Mouse (Mus musculus) cerebellum, postnatal 10 days (tissue): ENCODE measurements around the gene Ins2.
A peak's percentile ranks its signal among the peaks of the same experiment; 100 is the strongest.

Source experiments
- DNase-seq, 2 experiments: peaks; one replicate each; pipeline ENCODE4 v3.0.0; 2021; ENCODE audit warnings: mixed read lengths in 2 of 2

Ins2 gene

GRCm38 (mm10) chr7:142663931-142664421, 79.2 kb downstream of the Ins2 start:
- peak; percentile 40 to 54 for DNase-seq

DNA sequence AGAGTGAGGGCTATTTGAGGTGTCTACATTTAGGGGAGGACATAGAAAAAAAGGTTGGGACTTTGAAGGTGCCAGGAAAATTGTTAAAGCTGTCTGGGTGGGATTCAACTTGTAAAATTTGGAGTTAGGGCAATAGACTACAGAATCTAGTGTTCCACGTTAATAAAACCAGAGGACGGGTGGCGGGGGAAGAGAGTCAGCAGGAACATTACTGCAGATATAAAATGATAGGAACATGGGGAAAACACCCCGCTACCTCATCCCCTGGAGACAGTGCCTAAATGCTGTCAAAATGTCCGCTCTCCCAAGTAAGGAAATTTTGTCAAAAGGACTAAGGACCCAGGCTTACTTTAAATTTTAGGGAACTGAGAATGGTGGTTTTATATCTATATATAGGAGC, 80.0 kb downstream of the Ins2 start:
- DNase-seq = peak in 1 of 2 experiments; percentile 34

- DNase-seq = peak in 1 of 2 experiments; percentile 15
These were observed 81.4 kb downstream of the Ins2 start for GRCm38 (mm10) chr7:142661811-142662210.

DNA sequence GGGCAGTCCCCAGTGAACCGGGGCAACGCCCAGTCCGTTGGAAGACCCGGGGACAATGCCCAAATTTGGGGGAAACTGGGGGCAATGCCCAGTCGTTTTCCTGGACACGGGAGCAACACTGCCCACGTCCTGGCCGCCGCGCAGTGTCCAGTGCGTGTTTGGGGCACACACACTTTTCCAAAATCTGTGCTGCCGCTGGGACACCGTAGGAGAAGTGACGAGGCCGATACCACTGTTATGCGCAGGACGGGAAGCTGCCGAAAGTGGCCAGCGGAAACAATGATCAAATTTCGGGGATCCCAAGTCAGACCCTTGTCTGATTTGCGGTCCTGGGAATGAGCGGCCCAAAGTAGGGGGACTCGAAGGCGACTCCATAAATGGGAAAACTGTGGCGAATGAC, 82.1 kb downstream of the Ins2 start:
- DNase-seq = peak; percentile 16 to 38

- DNase-seq = peak in 1 of 2 experiments; percentile 39
These were observed 82.6 kb downstream of the Ins2 start for GRCm38 (mm10) chr7:142660651-142660945.

GRCm38 (mm10) chr7:142659767-142660650, 83.2 kb downstream of the Ins2 start:
- DNase-seq = peak in 1 of 2 experiments; percentile 52

- peak; percentile 36 to 39 for DNase-seq
These were observed 84.0 kb downstream of the Ins2 start for GRCm38 (mm10) chr7:142659181-142659681.

GRCm38 (mm10) chr7:142658681-142659180, 84.5 kb downstream of the Ins2 start:
- peak; percentile 25 to 35 for DNase-seq

DNA sequence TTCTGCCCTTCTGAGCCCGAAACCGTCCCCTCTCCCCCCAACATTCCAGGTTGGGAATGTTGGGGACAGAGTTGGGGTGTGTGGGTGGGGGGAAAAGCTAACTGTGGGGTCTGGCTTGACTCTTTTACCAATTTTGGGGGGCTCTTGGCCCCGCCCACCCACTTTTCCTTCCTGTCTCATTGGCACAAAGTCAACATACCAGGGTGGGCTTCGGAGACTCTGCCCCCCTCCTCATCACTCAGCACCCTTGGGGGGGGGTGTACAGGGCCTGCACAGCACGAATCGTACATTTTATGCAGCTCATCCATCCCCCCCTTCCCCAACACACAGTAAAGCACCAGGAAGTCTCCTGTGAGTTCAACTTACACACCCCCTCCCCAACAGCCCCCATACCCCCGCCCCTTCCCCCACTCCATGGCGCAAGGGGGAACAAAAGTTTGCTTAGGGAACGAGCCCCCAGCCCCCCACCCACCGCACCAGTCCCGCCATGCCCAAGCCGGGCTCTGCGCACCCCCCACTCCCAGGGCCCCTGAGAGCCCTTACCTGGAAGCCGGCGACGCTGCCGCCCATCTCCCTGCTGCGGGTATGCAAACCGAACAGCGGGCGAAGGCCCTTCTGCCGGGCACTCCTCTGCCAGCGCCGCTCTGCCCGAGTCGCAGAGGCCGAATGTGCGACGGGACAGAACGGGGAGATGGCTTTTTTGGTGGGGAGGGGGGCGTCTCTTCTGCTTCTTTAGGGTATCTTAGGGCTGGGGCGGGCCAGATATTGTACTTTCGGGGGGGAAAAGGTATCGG, 85.2 kb downstream of the Ins2 start:
- DNase-seq = peak; percentile 29 to 32

DNA sequence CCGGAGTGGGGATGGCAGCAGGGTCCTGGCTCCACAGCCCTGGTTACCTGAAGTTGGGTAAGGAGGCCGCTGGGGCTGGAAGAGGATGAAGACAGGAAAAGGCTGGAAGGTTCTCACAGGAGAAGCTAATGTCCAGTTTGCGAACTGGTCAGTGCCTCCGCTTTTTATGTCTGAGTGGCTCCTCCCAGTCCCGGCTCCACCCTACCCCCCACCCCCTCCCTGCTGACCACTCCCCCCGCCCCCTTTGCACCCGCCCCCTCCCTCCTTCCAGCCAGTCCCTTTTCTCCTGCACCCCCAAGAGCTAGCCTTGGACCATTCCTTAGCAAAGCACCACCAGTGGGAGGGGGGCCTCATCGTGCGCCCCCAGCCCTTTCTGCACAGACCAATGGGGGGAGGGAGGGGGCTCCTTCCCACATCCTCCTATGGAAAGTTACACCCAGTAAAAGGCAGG, 85.8 kb downstream of the Ins2 start:
- no peak for DNase-seq

DNA sequence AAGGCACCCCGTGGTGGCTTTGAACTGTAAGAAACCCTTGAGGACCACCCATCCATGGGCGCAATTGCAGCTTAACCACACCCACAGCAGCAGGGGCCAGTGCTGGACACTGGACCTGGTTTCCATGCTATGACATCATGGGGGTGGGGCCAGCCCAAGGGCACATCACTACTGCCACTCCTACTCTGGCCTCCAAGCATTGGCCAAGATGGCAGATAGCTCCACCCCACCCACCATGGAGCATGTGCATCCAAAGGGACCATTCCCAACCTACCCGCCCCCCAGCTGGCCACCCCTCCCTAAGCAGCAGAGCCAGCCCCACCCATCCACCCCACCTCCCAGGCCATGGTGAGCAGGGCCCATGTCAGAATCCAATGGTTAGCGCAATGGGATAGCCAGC, 87.1 kb downstream of the Ins2 start:
- DNase-seq = peak in 1 of 2 experiments; percentile 21

GRCm38 (mm10) chr7:142655633-142656032, 87.5 kb downstream of the Ins2 start:
- no peak for DNase-seq

GRCm38 (mm10) chr7:142653726-142654125, 89.5 kb downstream of the Ins2 start:
- DNase-seq = peak in 1 of 2 experiments; percentile 15

GRCm38 (mm10) chr7:142646676-142647075, 96.5 kb downstream of the Ins2 start:
- peak in 1 of 2 experiments; percentile 26 for DNase-seq

- peak in 1 of 2 experiments; percentile 20 for DNase-seq
These were observed 98.1 kb downstream of the Ins2 start for GRCm38 (mm10) chr7:142645045-142645444.

DNA sequence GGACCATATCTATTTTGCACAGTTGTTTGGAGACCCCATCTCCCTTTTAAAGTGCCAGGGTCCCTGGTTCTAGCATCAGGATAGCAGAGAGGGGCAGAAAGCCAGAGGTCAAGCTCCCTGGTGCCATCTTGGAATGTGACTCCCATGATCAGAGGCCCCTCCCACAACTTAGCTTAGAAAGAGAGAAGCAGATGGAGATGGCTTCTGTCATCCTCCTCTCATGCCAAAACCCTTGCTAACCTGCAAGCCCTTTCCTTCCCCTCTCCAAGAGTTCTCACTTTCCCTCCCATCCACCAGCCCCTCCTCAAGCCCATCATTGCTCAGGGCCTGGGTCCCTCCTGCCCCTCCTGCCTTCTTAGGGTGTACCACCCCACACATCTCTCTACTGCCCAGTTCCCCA, 107.0 kb downstream of the Ins2 start:
- DNase-seq = peak; percentile 54 to 65

GRCm38 (mm10) chr7:142630691-142631090, 112.5 kb downstream of the Ins2 start:
- DNase-seq = peak; percentile 85 to 90

DNA sequence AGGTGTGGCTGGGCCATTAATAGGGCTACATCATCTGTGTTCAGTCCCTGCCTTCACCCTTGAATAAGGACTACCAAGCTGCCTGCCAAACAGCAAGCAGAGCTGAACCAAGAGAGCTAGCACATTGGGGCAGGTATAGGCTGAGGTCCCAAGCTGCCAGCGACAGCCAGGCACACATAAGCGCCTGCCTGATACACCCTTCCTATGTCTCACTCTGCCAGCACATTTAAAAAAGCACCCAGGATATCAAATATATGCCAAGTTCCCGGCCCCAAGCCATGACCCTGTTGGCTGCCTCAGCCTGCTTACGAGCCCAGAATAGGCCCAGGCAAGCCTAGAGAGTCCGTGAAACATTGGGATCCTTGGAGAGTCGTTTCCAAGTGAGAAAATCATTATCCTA, 113.4 kb downstream of the Ins2 start:
- peak; percentile 33 to 50 for DNase-seq
